Mouse (Mus musculus): ENCODE data around the gene Ptbp3.

- TF ChIP-seq CTCF (IDR thresholded peaks at IDR 0.05): no peak
- TF ChIP-seq EP300 (IDR thresholded peaks at IDR 0.05): peak; percentile 50; the same call in 1 of the 2 replicates
Observed at GRCm38 (mm10) chr4:59426429-59426828, 122.7 kb downstream of the Ptbp3 start.
